Mouse (Mus musculus) spleen, adult 2 months (tissue): ENCODE data around the gene Atxn1.

Source experiments
- CTCF ChIP-seq: fragments of 200-500 bp; IDR thresholded peaks from 2 replicates; pipeline ENCODE4 v1.5.1; 2011; ENCODE audit warnings: mild to moderate bottlenecking, inconsistent platforms; ENCODE audit not compliant: insufficient read depth, insufficient read length, insufficient replicate concordance; ENCODE audit errors: extremely low read depth
- POLR2A ChIP-seq: fragments of 200-500 bp; IDR thresholded peaks from 2 replicates; pipeline ENCODE4 v1.6.1; 2011; ENCODE audit warnings: low read depth, low read length, inconsistent platforms

GRCm38 (mm10) chr13:46005656-46006055 is 40.8 kb upstream of the Atxn1 start:
- TF ChIP-seq POLR2A (no peak), CTCF (no peak)
